ENCODE assay signal across 8 mouse cellular contexts in the genomic region with DNA sequence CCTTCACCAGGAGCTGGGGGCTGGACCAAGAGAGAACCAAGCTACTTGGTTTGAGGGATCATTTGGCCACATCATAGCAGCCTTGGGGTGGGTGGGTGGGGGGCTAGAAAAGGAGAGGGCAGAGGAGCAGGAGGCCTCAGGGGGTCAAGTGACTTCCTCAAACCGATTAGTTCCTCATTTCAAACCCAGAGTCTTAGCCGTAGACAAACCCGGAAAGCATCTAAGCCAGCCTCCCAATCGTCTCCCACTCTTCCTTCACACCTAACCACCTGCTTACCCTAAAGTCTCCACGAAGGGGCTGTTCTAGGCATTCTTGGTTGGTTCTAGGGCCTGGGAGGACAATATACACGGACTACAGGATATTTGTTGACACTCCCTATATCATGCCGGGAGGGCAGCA. TPM values are rescaled to one million over a fixed set of nuclear protein-coding genes. Genes with fewer than 3 reads are reported as not detected.
DNase-seq lines count a peak whose midpoint lies in the region; ATAC-seq and TF ChIP-seq lines count a peak whose summit lies in the region.

No protein-coding gene starts in this region.

- peaks cover 2% of the 10 kb centered on the region; the same call in 1 of the 2 replicates for H3K79me2 ChIP-seq in MEL (ENCODE audit: control insufficient read depth, insufficient read depth, low read length, poor library complexity)

- no peak for ATAC-seq in liver, embryonic 11.5 days (replicated peaks; ENCODE audit: low FRiP score)
- ATAC-seq in liver, embryonic 12.5 days, result no peak
- ATAC-seq in forebrain, embryonic 13.5 days, result no peak
- ATAC-seq in limb, embryonic 12.5 days (ENCODE audit: insufficient number of reproducible peaks, insufficient read depth, low FRiP score, low TSS enrichment, low read depth), result no peak

- no peak for DNase-seq in liver, embryonic 11.5 days (ENCODE audit: low spot score)
- peak; percentile 77 for DNase-seq in MEL (ENCODE audit: low read depth, low spot score)
- no peak for DNase-seq in lung, adult 2 months
- DNase-seq in testis, postnatal 14 days (ENCODE audit: low spot score), result no peak
- DNase-seq in thymus, adult 18-20 months, result no peak

- no peak overlapping the region for H3K27ac ChIP-seq in liver, embryonic 11.5 days (ENCODE audit: low read depth, low read length)
- no peak overlapping the region for H3K27ac ChIP-seq in liver, embryonic 12.5 days
- H3K27ac ChIP-seq in MEL (ENCODE audit: control insufficient read depth, low read depth, low read length), result peak overlapping the region; percentile 73
- H3K27ac ChIP-seq in forebrain, embryonic 13.5 days, result no peak overlapping the region
- no peak overlapping the region for H3K27ac ChIP-seq in limb, embryonic 12.5 days

- H3K9me3 ChIP-seq in liver, embryonic 11.5 days (ENCODE audit: control insufficient read depth, low read length), result no peaks in the 10 kb centered on the region
- H3K9me3 ChIP-seq in liver, embryonic 12.5 days (replicated peaks), result no peaks in the 10 kb centered on the region
- H3K9me3 ChIP-seq in MEL (replicated peaks; ENCODE audit: insufficient read depth, low read length), result no peaks in the 10 kb centered on the region
- H3K9me3 ChIP-seq in forebrain, embryonic 13.5 days (replicated peaks), result no peaks in the 10 kb centered on the region
- no peaks in the 10 kb centered on the region for H3K9me3 ChIP-seq in limb, embryonic 12.5 days

- H3K4me3 ChIP-seq in liver, embryonic 11.5 days (ENCODE audit: low read depth, low read length), result no peak overlapping the region
- H3K4me3 ChIP-seq in liver, embryonic 12.5 days, result no peak overlapping the region
- H3K4me3 ChIP-seq in MEL (ENCODE audit: control insufficient read depth in 1 of 2, insufficient read depth in 1 of 2, low read depth in 2 of 2, low read length in 2 of 2), result peak overlapping the region; percentile 59 to 70
- H3K4me3 ChIP-seq in forebrain, embryonic 13.5 days, result no peak overlapping the region; the same call in 1 of the 2 replicates
- peak overlapping the region; percentile 74; the same call in 1 of the 2 replicates for H3K4me3 ChIP-seq in limb, embryonic 12.5 days (replicated peaks)
- no peak overlapping the region for H3K4me3 ChIP-seq in lung, adult 2 months (replicated peaks; ENCODE audit: extremely low read depth, low read depth, low read length)

- peaks cover 61% of the 10 kb centered on the region for H3K27me3 ChIP-seq in liver, embryonic 11.5 days (replicated peaks; ENCODE audit: control insufficient read depth, insufficient read depth, low read length)
- H3K27me3 ChIP-seq in liver, embryonic 12.5 days (replicated peaks), result peaks cover 85% of the 10 kb centered on the region
- no peaks in the 10 kb centered on the region; a peak in 1 of 4 replicates for H3K27me3 ChIP-seq in MEL (ENCODE audit: control insufficient read depth in 1 of 2, insufficient read depth in 2 of 2, low read length in 2 of 2)
- H3K27me3 ChIP-seq in forebrain, embryonic 13.5 days, result peaks cover 29% of the 10 kb centered on the region; the same call in 1 of the 2 replicates
- H3K27me3 ChIP-seq in limb, embryonic 12.5 days, result peaks cover 46% of the 10 kb centered on the region

- H3K4me2 ChIP-seq in liver, embryonic 11.5 days, result peak overlapping the region; percentile 88
- no peak overlapping the region for H3K4me2 ChIP-seq in liver, embryonic 12.5 days
- peak overlapping the region; percentile 99; the same call in 1 of the 2 replicates for H3K4me2 ChIP-seq in forebrain, embryonic 13.5 days
- H3K4me2 ChIP-seq in limb, embryonic 12.5 days, result peak overlapping the region; percentile 97; the same call in 1 of the 2 replicates

- 45% methylated on average over 7 of the region's 7 CpGs for WGBS in liver, embryonic 11.5 days
- WGBS in liver, embryonic 12.5 days (ENCODE audit: insufficient replicate concordance), result 28% methylated on average over 7 of the region's 7 CpGs
- WGBS in forebrain, embryonic 13.5 days, result 78% methylated on average over 7 of the region's 7 CpGs
- WGBS in limb, embryonic 12.5 days, result 63% methylated on average over 7 of the region's 7 CpGs
- WGBS in lung, adult 2 months, result 79% methylated on average over 7 of the region's 7 CpGs

- TF ChIP-seq EP300 in MEL (IDR thresholded peaks at IDR 0.05; ENCODE audit: low read depth in 1 of 2, low read length in 2 of 2), result peak in 1 of 2 experiments; percentile 38; a peak in 1 of 4 replicates

- no peak overlapping the region for H3K9ac ChIP-seq in liver, embryonic 11.5 days (ENCODE audit: low read depth, low read length)
- no peak overlapping the region for H3K9ac ChIP-seq in liver, embryonic 12.5 days
- H3K9ac ChIP-seq in MEL (ENCODE audit: control insufficient read depth, low read depth, low read length, poor library complexity, severe bottlenecking), result peak overlapping the region; percentile 91
- H3K9ac ChIP-seq in forebrain, embryonic 13.5 days, result no peak overlapping the region
- no peak overlapping the region for H3K9ac ChIP-seq in limb, embryonic 12.5 days (replicated peaks)

- TF ChIP-seq CTCF in MEL (IDR thresholded peaks at IDR 0.05 in 2 of 3, conservative IDR thresholded peaks at IDR 0.05 in 1 of 3; ENCODE audit: control insufficient read depth in 1 of 3, insufficient read depth in 1 of 3, low read depth in 2 of 3, low read length in 3 of 3, poor library complexity in 1 of 3, severe bottlenecking in 1 of 3), result no peak
- no peak for TF ChIP-seq CTCF in lung, adult 2 months (IDR thresholded peaks at IDR 0.05; ENCODE audit: insufficient read depth, low read length)

- no peak for TF ChIP-seq RAD21 in MEL (IDR thresholded peaks at IDR 0.05; ENCODE audit: low read depth, low read length)

- no peaks in the 10 kb centered on the region for H3K36me3 ChIP-seq in liver, embryonic 11.5 days (ENCODE audit: control insufficient read depth, insufficient read depth, low read length)
- H3K36me3 ChIP-seq in liver, embryonic 12.5 days, result no peaks in the 10 kb centered on the region
- peaks cover 0 to 8% of the 10 kb centered on the region in 2 experiments; a peak in 2 of 4 replicates for H3K36me3 ChIP-seq in MEL (ENCODE audit: control insufficient read depth in 1 of 2, insufficient read depth in 2 of 2, low read length in 2 of 2)
- no peaks in the 10 kb centered on the region for H3K36me3 ChIP-seq in forebrain, embryonic 13.5 days (ENCODE audit: poor library complexity, severe bottlenecking)
- no peaks in the 10 kb centered on the region for H3K36me3 ChIP-seq in limb, embryonic 12.5 days

- H3K4me1 ChIP-seq in liver, embryonic 11.5 days (replicated peaks; ENCODE audit: control insufficient read depth, insufficient read depth, low read length), result no peaks in the 10 kb centered on the region
- H3K4me1 ChIP-seq in liver, embryonic 12.5 days, result peaks cover 11% of the 10 kb centered on the region
- peaks cover 0 to 10% of the 10 kb centered on the region in 2 experiments; a peak in 2 of 4 replicates for H3K4me1 ChIP-seq in MEL (ENCODE audit: control insufficient read depth in 1 of 2, insufficient read depth in 2 of 2, low read length in 2 of 2)
- H3K4me1 ChIP-seq in forebrain, embryonic 13.5 days, result peaks cover 17% of the 10 kb centered on the region
- H3K4me1 ChIP-seq in limb, embryonic 12.5 days (replicated peaks), result peaks cover 15% of the 10 kb centered on the region
- peaks cover 4% of the 10 kb centered on the region; the same call in 1 of the 2 replicates for H3K4me1 ChIP-seq in lung, adult 2 months (ENCODE audit: control insufficient read depth, insufficient read depth, low read length)

- TF ChIP-seq POLR2A in MEL (IDR thresholded peaks at IDR 0.05; ENCODE audit: control insufficient read depth in 1 of 2, insufficient read depth in 1 of 2, low read depth in 1 of 2, low read length in 2 of 2, poor library complexity in 1 of 2), result no peak
- no peak for TF ChIP-seq POLR2A in lung, adult 2 months (IDR thresholded peaks at IDR 0.05; ENCODE audit: borderline replicate concordance, extremely low read depth, low read depth, low read length)

TF ChIP-seq in MEL, 35 proteins besides CTCF, POLR2A, EP300 and RAD21:
- TF ChIP-seq ZNF384 (IDR thresholded peaks at IDR 0.05; ENCODE audit: low read depth, low read length), result no peak
- no peak for TF ChIP-seq POLR2AphosphoS2 (IDR thresholded peaks at IDR 0.05; ENCODE audit: low read length)
- no peak for TF ChIP-seq HCFC1 (IDR thresholded peaks at IDR 0.05; ENCODE audit: low read depth, low read length)
- no peak for TF ChIP-seq BHLHE40 (IDR thresholded peaks at IDR 0.05; ENCODE audit: borderline replicate concordance, low read depth, low read length)
- TF ChIP-seq MAFK (IDR thresholded peaks at IDR 0.05; ENCODE audit: borderline replicate concordance, low read depth, low read length), result no peak
- TF ChIP-seq ZKSCAN1 (IDR thresholded peaks at IDR 0.05; ENCODE audit: low read depth, low read length), result no peak
- no peak for TF ChIP-seq CHD1 (IDR thresholded peaks at IDR 0.05; ENCODE audit: low read depth, low read length)
- no peak for TF ChIP-seq NRF1 (IDR thresholded peaks at IDR 0.05; ENCODE audit: insufficient read depth, low read depth, low read length, poor library complexity, severe bottlenecking)
- no peak for TF ChIP-seq TCF12 (IDR thresholded peaks at IDR 0.05; ENCODE audit: low read depth, low read length)
- TF ChIP-seq ZC3H11A (IDR thresholded peaks at IDR 0.05; ENCODE audit: low read depth, low read length), result no peak
- TF ChIP-seq MXI1 (IDR thresholded peaks at IDR 0.05; ENCODE audit: low read depth, low read length), result no peak
- TF ChIP-seq ELF1 (IDR thresholded peaks at IDR 0.05; ENCODE audit: low read depth, low read length), result peak; percentile 46; the same call in 1 of the 2 replicates
- TF ChIP-seq SMC3 (IDR thresholded peaks at IDR 0.05; ENCODE audit: low read depth, low read length), result no peak
- TF ChIP-seq UBTF (IDR thresholded peaks at IDR 0.05; ENCODE audit: borderline replicate concordance, insufficient read depth, low read depth, low read length), result no peak
- TF ChIP-seq RCOR1 (IDR thresholded peaks at IDR 0.05; ENCODE audit: low read depth, low read length), result no peak
- TF ChIP-seq SIN3A (IDR thresholded peaks at IDR 0.05; ENCODE audit: low read length), result no peak
- peak; percentile 77 for TF ChIP-seq MAX (IDR thresholded peaks at IDR 0.05; ENCODE audit: low read length)
- no peak for TF ChIP-seq TBP (IDR thresholded peaks at IDR 0.05; ENCODE audit: low read depth, low read length)

RNA-seq across cellular contexts. Expression of gene Grik4, which starts 0.9 kb away (rescaled TPM):
- polyA plus RNA-seq in liver, embryonic 11.5 days (2014; fragmentation: Nextera tagmentation; extraction: Ambion mirVana), result 2.2 and 2.8 TPM in 2 replicates
- 2.2 and 2.4 TPM in 2 replicates for polyA plus RNA-seq in liver, embryonic 12.5 days (2016; fragmentation: Nextera tagmentation; extraction: Ambion mirVana)
- total RNA-seq in MEL (2012; rRNA removed), result not detected in 2 replicates
- under 1 TPM in 1 of 2 experiments, not detected in 1; 0.17 TPM for polyA plus RNA-seq in MEL (2012; ENCODE audit: insufficient read depth in 1 of 2, insufficient read length in 2 of 2, low read depth in 1 of 2, low replicate concordance in 2 of 2, missing spikeins in 1 of 2)
- polyA plus RNA-seq in forebrain, embryonic 13.5 days (2015; fragmentation: Nextera tagmentation; extraction: Ambion mirVana), result 2.4 and 2.6 TPM in 2 replicates
- 1.5 and 2.6 TPM in 2 replicates for polyA plus RNA-seq in limb, embryonic 12.5 days (2016; fragmentation: Nextera tagmentation; extraction: Ambion mirVana)
- 0.31 and 0.93 TPM in 2 replicates for polyA plus RNA-seq in lung, adult 2 months (2012; rRNA removed)

Comparison
In these comparisons a context has a peak if more than half of its experiments do, and no peak if none do; other contexts are left out.
1. H3K4me3 ChIP-seq: peak in MEL (2 of 2) and limb, embryonic 12.5 days (single experiment); none in liver, embryonic 11.5 days (single experiment), liver, embryonic 12.5 days (single experiment), forebrain, embryonic 13.5 days (single experiment) and lung, adult 2 months (single experiment).